ENCODE assay signal across 16 mouse cellular contexts in the genomic region with DNA sequence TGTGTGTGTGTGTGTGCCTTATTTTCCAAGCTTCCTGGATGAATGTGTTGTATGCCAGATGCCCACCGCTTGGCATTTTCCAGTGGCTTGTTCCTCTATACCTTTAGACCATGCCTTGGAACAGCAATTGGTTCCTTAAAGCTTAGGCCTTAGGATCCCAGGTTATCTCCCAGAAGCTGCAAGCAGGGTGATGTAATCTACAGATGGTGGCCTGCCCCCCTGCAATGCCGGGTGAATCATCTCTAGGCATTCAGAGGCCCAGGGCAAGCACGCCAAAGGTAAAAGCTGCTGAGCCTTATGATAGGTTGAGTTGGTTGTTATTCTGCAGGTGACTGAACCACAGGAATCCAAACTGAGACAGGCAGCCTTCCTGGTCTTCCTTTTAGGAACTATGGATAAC. TPM values are rescaled to one million over a fixed set of nuclear protein-coding genes. Genes with fewer than 3 reads are reported as not detected.
DNase-seq lines count a peak whose midpoint lies in the region; ATAC-seq lines count a peak whose summit lies in the region.
"Had no signal": no experiment of that assay in that cellular context is flagged by ENCODE, and none has a peak within 500 bp of the region (broad histone marks: within the 10 kb centered on the region; RNA-seq: fewer than 3 reads in every experiment).

No protein-coding gene starts in this region.

- peak; percentile 70 for DNase-seq in cerebellum, adult 11-12 months
- DNase-seq in cerebellum, postnatal 14 days = no peak
- DNase-seq in urinary bladder, postnatal 14 days (ENCODE audit: low spot score) = peak; percentile 43
- DNase-seq in urinary bladder, postnatal 10 days (ENCODE audit: low spot score) = no peak
- peak; percentile 67 to 71 for DNase-seq in cerebellum, adult 18-20 months
- peak; percentile 45 for DNase-seq in kidney, postnatal 14 days
- no peak for DNase-seq in layer of hippocampus, postnatal 14 days (ENCODE audit: low spot score in 2 of 2)
- DNase-seq: gastrocnemius, postnatal 10 days; heart, adult 11 months; left cerebral cortex, postnatal 4 days; liver, postnatal 0 days; lung, postnatal 10 days; thymus, postnatal 36 days had no signal

- no peak for ATAC-seq in monocyte, adult 5-6 weeks (replicated peaks; ENCODE audit: insufficient number of reproducible peaks, low FRiP score, low TSS enrichment, poor library complexity, severe bottlenecking)
- ATAC-seq: forebrain, embryonic 14.5 days; liver, postnatal 0 days; midbrain, embryonic 13.5 days had no signal

RNA-seq across cellular contexts. Expression of a gene that starts 2.4 kb away (rescaled TPM):
- 0.19 TPM in 1 of 3 replicates, not detected in the others for total RNA-seq in monocyte, adult 5-6 weeks (2017)
- total RNA-seq in layer of hippocampus, postnatal 14 days (2021) = 100 to 1,000 TPM; 101 to 113 TPM

Comparison
In these comparisons a context has a peak if more than half of its experiments do, and no peak if none do; other contexts are left out.
1. DNase-seq: peak in cerebellum, adult 11-12 months (single experiment), urinary bladder, postnatal 14 days (single experiment), cerebellum, adult 18-20 months (2 of 2) and kidney, postnatal 14 days (single experiment); none in cerebellum, postnatal 14 days (0 of 2), urinary bladder, postnatal 10 days (single experiment) and layer of hippocampus, postnatal 14 days (0 of 2).
2. RNA of a gene that starts 2.4 kb away (total RNA-seq): 101 to 113 TPM in layer of hippocampus, postnatal 14 days; 0.19 TPM in monocyte, adult 5-6 weeks; every median in the first group is over 10 times any median in the second.